Mouse (Mus musculus) thymus, adult 2 months (tissue): Measurements from ENCODE around the gene Rpia. TPM values are rescaled to one million over a fixed set of nuclear protein-coding genes. Genes with fewer than 3 reads are reported as not detected.

ENCODE experiments used
- DNase-seq: peaks from one replicate; pipeline ENCODE4 v3.0.0; 2021
- H3K27ac ChIP-seq: fragments of 200-500 bp; 2 replicates; pipeline ENCODE4 v1.5.1; 2012; ENCODE audit warnings: low read length, control low read depth; ENCODE audit not compliant: control insufficient read depth, insufficient read depth
- H3K27me3 ChIP-seq: fragments of 200-500 bp; 2 replicates; pipeline ENCODE4 v1.6.1; 2012; ENCODE audit warnings: mild to moderate bottlenecking, low read length, moderate library complexity, mixed read lengths; ENCODE audit not compliant: control insufficient read depth, insufficient read depth
- H3K36me3 ChIP-seq: fragments of 200-500 bp; 2 replicates; pipeline ENCODE4 v1.6.1; 2012; ENCODE audit warnings: mild to moderate bottlenecking, low read length, moderate library complexity; ENCODE audit not compliant: control insufficient read depth, insufficient read depth
- H3K4me1 ChIP-seq: fragments of 200-500 bp; replicated peaks from 2 replicates; pipeline ENCODE4 v1.6.1; 2012; ENCODE audit warnings: low read length; ENCODE audit not compliant: control insufficient read depth, insufficient read depth
- H3K4me3 ChIP-seq: fragments of 200-500 bp; 2 replicates; pipeline ENCODE4 v1.5.1; 2012; ENCODE audit warnings: mild to moderate bottlenecking, low read length, control low read depth, moderate library complexity; ENCODE audit not compliant: control insufficient read depth, insufficient read depth
- CTCF ChIP-seq: fragments of 200-500 bp; IDR thresholded peaks from 2 replicates; pipeline ENCODE4 v1.5.1; 2012; ENCODE audit warnings: mild to moderate bottlenecking, control low read depth, low read length, moderate library complexity, borderline replicate concordance; ENCODE audit not compliant: control insufficient read depth, poor library complexity, insufficient read depth; ENCODE audit errors: extremely low read depth
- POLR2A ChIP-seq: fragments of 200-500 bp; IDR thresholded peaks from 2 replicates; pipeline ENCODE4 v1.6.1; 2012; ENCODE audit warnings: mild to moderate bottlenecking, low read length, control low read depth, moderate library complexity; ENCODE audit not compliant: control insufficient read depth, poor library complexity, insufficient read depth; ENCODE audit errors: extremely low read depth
- WGBS: fragments of 180-500 bp; shearing (Covaris S2); methylation state at CpG from one replicate; pipeline ENCODE4 v1.1.7; 2018; 5-methylcytosine and 5-hydroxymethylcytosine counted together
- polyA plus RNA-seq: library from polyadenylated mRNA; depleted of rRNA; stranded (reverse); fragments of >200 nt; gene quantifications from 2 replicates; pipeline ENCODE4 v1.2.3, GENCODE M21; 2012

Rpia gene
- polyA plus RNA-seq, 1 experiment = 15.7 TPM

DNA sequence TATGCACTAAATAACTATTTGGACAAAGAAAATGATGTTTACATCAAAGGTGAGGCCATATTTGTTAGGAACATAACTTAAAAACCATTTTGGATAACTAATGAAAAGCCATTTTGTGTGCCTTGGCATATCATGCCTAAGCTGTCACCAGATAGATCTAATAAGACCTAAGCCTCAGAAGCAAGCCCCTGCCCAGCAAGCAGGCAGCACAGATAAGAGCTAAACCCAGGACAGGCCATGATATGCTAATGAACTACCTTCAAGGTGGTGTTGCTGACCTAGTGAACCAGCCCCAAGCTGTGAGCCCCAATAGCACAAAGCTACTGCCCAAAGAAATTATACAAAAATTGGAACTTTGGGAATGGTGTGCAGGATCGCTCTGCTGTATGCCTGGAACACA, 62.9 kb downstream of the Rpia start:
- 91% methylated on average over 1 of the region's 1 CpGs for WGBS
- Histone ChIP-seq H3K4me3 (no peak overlapping the region), H3K27me3 (no peaks in the 10 kb centered on the region), H3K4me1 (no peaks in the 10 kb centered on the region), H3K27ac (no peak overlapping the region), H3K36me3 (no peaks in the 10 kb centered on the region)
- no peak for TF ChIP-seq CTCF
- TF ChIP-seq POLR2A = no peak
- no peak for DNase-seq

DNA sequence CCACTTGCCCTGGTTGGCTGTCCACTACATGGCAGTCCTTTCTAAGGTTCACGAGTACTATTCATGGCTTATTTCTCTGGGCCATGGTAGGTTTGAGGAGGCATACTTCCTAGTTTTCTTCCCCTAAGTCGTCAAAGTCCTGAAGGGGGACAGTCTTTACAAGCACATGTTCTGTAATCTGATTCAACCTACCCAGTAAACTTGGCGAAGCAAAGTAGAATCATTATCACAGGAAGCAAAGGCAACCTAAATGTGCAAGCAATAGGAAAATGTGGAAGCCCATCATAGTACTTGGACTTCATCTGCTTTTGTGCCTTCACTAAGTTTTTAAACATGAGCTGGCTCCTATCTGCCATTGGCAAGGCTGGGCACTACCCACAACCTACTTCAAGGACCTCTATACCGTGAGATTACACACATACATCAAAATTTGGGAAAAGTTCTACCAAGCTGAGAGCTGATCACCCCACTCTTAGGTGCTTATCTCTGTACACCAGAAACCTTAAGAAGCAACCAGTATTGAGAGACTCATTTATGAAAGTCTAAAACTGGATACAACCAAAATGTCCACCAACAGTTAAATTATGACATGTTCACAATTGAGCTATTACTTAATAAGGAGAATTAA, 64.8 kb downstream of the Rpia start:
- Histone ChIP-seq H3K36me3 (no peaks in the 10 kb centered on the region), H3K4me1 (no peaks in the 10 kb centered on the region), H3K27ac (no peak overlapping the region), H3K4me3 (no peak overlapping the region), H3K27me3 (no peaks in the 10 kb centered on the region)
- no peak for TF ChIP-seq POLR2A
- TF ChIP-seq CTCF = no peak
- DNase-seq = no peak
- 80% methylated on average over 4 of the region's 4 CpGs for WGBS

DNA sequence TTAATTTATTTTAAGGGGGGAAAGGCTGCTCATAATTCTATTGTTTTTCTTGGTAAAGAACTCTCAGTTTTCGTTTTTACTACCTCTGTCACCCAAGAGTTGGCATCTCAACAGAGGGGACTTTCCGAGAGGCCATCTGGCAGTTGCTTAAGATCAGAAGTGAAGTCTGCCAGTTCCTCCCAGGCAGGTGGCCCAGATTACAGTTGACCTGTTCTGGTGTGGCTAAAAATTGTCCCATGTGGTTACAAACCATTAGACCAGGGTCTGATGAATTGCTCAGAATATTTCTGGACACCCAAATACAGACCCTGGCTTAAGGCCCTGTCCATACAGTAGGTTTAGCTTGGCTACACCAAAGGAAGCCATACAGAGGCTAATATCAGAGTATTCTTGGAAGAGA, 66.4 kb downstream of the Rpia start:
- H3K4me1 ChIP-seq = no peaks in the 10 kb centered on the region
- H3K4me3 ChIP-seq = no peak overlapping the region
- no peak for TF ChIP-seq CTCF
- TF ChIP-seq POLR2A = no peak
- no peak for DNase-seq
- H3K36me3 ChIP-seq = no peaks in the 10 kb centered on the region
- H3K27me3 ChIP-seq = no peaks in the 10 kb centered on the region
- WGBS = 29% methylated on average over 2 of the region's 2 CpGs
- H3K27ac ChIP-seq = no peak overlapping the region

- no peak overlapping the region for H3K27ac ChIP-seq
- 95% methylated on average over 13 of the region's 13 CpGs for WGBS
These were observed 67.3 kb downstream of the Rpia start for GRCm38 (mm10) chr6:70724722-70725121.

DNA sequence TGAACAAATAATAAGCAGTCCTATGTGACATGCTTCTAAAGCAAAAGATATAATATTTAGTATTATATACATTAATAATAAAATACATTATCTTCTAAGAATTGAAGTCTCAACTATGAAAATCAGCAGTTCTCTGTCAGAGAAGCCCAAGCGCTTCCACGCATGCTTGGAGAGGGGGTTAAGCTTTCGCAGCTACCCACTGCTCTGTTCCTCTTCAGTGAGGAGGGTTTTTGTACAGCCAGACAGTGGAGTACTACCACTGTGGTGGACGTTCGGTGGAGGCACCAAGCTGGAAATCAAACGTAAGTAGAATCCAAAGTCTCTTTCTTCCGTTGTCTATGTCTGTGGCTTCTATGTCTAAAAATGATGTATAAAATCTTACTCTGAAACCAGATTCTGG, 69.7 kb downstream of the Rpia start:
- TF ChIP-seq CTCF (no peak), POLR2A (no peak)
- 95% methylated on average over 7 of the region's 7 CpGs for WGBS
- H3K4me1 ChIP-seq = no peaks in the 10 kb centered on the region
- no peaks in the 10 kb centered on the region for H3K36me3 ChIP-seq
- DNase-seq = no peak
- H3K27ac ChIP-seq = no peak overlapping the region
- no peaks in the 10 kb centered on the region for H3K27me3 ChIP-seq
- H3K4me3 ChIP-seq = no peak overlapping the region

More at GRCm38 (mm10) chr6:70724722-70725121, 67.3 kb downstream of the Rpia start:
- TF ChIP-seq POLR2A (no peak), CTCF (no peak)
- DNase-seq = no peak
- H3K36me3 ChIP-seq = no peaks in the 10 kb centered on the region
- H3K4me1 ChIP-seq = no peaks in the 10 kb centered on the region
- no peak overlapping the region for H3K4me3 ChIP-seq
- H3K27me3 ChIP-seq = no peaks in the 10 kb centered on the region

DNA sequence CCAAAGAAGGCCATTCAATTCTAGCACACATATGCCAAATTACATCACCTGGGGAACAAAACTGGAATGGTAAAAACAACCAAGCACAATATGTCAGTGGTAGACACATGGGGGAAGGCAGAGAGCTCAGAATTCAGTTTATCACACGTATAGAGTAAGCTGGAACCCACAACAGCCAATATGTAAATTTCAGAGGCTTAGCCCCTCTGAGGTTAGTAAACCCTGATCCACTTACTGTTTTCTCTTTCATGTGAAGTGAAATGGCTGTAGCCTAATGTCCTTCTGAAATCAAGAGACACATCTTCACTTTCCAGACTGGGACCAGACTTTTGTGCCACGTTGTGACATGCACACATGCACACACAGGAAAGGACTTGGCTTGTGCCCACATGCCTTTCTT, 73.3 kb downstream of the Rpia start:
- Histone ChIP-seq H3K4me1 (peaks cover under 1% of the 10 kb centered on the region; the same call in 1 of the 2 replicates), H3K36me3 (no peaks in the 10 kb centered on the region), H3K27me3 (no peaks in the 10 kb centered on the region), H3K4me3 (no peak overlapping the region), H3K27ac (no peak overlapping the region)
- TF ChIP-seq POLR2A (no peak), CTCF (no peak)
- WGBS = 73% methylated on average over 2 of the region's 2 CpGs
- no peak for DNase-seq

- TF ChIP-seq POLR2A = no peak
- no peak for TF ChIP-seq CTCF
- WGBS = 95% methylated on average over 4 of the region's 4 CpGs
- no peak overlapping the region for H3K27ac ChIP-seq
- DNase-seq = no peak
- no peaks in the 10 kb centered on the region for H3K27me3 ChIP-seq
- H3K4me1 ChIP-seq = peaks cover 2% of the 10 kb centered on the region; the same call in 1 of the 2 replicates
- no peaks in the 10 kb centered on the region for H3K36me3 ChIP-seq
- H3K4me3 ChIP-seq = no peak overlapping the region
These were observed 73.9 kb downstream of the Rpia start for GRCm38 (mm10) chr6:70718164-70718563.
